Mouse (Mus musculus): Measurements from ENCODE around the gene Fam184b. TPM values are rescaled to one million over a fixed set of nuclear protein-coding genes. Genes with fewer than 3 reads are reported as not detected.

Fam184b gene
- 2.9 and 3.3 TPM in 2 replicates for polyA plus RNA-seq (2015; fragmentation: Nextera tagmentation; extraction: Ambion mirVana)

GRCm38 (mm10) chr5:45638806-45639714, at the start of gene Fam184b:
TSS of gene Fam184b (minus strand) at chr5:45639614.
- Histone ChIP-seq H3K4me2 (replicated peaks) (peak within 1 kb of the TSS; percentile 99), H3K36me3 (no peaks in the 10 kb centered on the region), H3K4me3 (replicated peaks) (peak within 1 kb of the TSS; percentile 61), H3K27ac (no peak within 1 kb of the TSS), H3K9ac (peak within 1 kb of the TSS; percentile 48), H3K27me3 (replicated peaks) (0 out of 2 replicates have a peak, but pooled peaks cover 6% of the 10 kb centered on the region), H3K9me3 (no peaks in the 10 kb centered on the region), H3K4me1 (replicated peaks) (peaks cover 3% of the 10 kb centered on the region; the same call in 1 of the 2 replicates)
- under 1% methylated on average over 48 of the region's 48 CpGs for WGBS
- ATAC-seq, result peak; percentile 90

- H3K4me1 ChIP-seq (replicated peaks), result no peaks in the 10 kb centered on the region
- H3K27ac ChIP-seq, result no peak overlapping the region
- no peak for ATAC-seq
- no peaks in the 10 kb centered on the region for H3K27me3 ChIP-seq (replicated peaks)
- 88% methylated on average over 4 of the region's 4 CpGs for WGBS
- no peak overlapping the region for H3K4me3 ChIP-seq (replicated peaks)
- no peaks in the 10 kb centered on the region for H3K9me3 ChIP-seq
- no peaks in the 10 kb centered on the region for H3K36me3 ChIP-seq
- H3K4me2 ChIP-seq (replicated peaks), result no peak overlapping the region
- H3K9ac ChIP-seq, result no peak overlapping the region
These were observed 49.7 kb upstream of the Fam184b start for GRCm38 (mm10) chr5:45689152-45689551.

- 93% methylated on average over 3 of the region's 3 CpGs for WGBS
- Histone ChIP-seq H3K4me2 (replicated peaks) (no peak overlapping the region), H3K9ac (no peak overlapping the region), H3K9me3 (no peaks in the 10 kb centered on the region), H3K4me1 (replicated peaks) (no peaks in the 10 kb centered on the region), H3K4me3 (replicated peaks) (no peak overlapping the region), H3K36me3 (peaks cover 3% of the 10 kb centered on the region; the same call in 1 of the 2 replicates), H3K27me3 (replicated peaks) (no peaks in the 10 kb centered on the region), H3K27ac (no peak overlapping the region)
- no peak for ATAC-seq
These were observed 46.8 kb upstream of the Fam184b start for GRCm38 (mm10) chr5:45686223-45686622.

DNA sequence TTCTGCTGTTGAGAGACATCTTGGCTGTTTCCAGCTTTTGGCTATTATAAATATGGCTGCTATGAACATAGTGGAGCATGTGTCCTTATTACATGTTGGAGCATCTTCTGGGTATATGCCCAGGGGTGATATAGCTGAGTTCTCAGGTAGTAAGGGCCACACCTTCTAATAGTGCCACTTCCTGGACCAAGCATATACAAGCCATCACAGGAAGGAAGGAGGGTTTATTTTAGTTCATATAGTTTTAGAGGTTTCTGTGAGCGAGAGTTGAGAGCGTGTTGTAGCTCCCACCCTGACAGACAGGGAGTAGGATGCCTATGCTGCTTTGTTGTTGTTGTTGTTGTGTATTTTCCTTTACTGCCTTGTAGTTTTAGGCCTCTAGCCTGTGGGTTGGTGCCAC, 45.8 kb upstream of the Fam184b start:
- no peak overlapping the region for H3K4me2 ChIP-seq (replicated peaks)
- H3K27me3 ChIP-seq (replicated peaks), result no peaks in the 10 kb centered on the region
- no peak overlapping the region for H3K4me3 ChIP-seq (replicated peaks)
- no peak for ATAC-seq
- H3K9ac ChIP-seq, result no peak overlapping the region
- WGBS, result 97% methylated on average over 2 of the region's 2 CpGs
- H3K36me3 ChIP-seq, result peaks cover 3% of the 10 kb centered on the region; the same call in 1 of the 2 replicates
- H3K4me1 ChIP-seq (replicated peaks), result no peaks in the 10 kb centered on the region
- no peak overlapping the region for H3K27ac ChIP-seq
- no peaks in the 10 kb centered on the region for H3K9me3 ChIP-seq

DNA sequence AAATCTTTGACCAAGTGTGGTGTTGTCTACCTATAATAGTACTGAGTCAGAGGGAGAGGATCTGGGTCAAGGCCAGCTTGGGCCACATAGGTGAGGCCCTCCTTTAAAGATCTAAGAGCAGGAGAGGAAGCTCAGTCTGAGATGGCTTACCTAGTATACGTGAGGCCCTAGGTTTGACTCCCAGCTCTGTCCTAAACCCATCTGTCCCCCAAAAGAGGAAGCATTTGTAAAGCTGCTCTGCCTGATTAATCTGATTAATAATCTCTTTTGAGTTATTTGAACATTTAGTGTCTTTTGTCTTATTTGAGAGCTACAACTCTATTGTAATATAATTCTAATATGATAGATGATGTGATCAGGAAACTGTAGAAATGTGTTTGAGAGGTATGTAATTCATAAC, 44.0 kb upstream of the Fam184b start:
- WGBS, result 97% methylated on average over 1 of the region's 1 CpGs
- no peak overlapping the region for H3K9ac ChIP-seq
- no peak overlapping the region for H3K4me3 ChIP-seq (replicated peaks)
- no peaks in the 10 kb centered on the region for H3K9me3 ChIP-seq
- H3K4me2 ChIP-seq (replicated peaks), result no peak overlapping the region
- H3K27ac ChIP-seq, result no peak overlapping the region
- no peaks in the 10 kb centered on the region for H3K27me3 ChIP-seq (replicated peaks)
- ATAC-seq, result no peak
- H3K36me3 ChIP-seq, result peaks cover 3% of the 10 kb centered on the region; the same call in 1 of the 2 replicates
- no peaks in the 10 kb centered on the region for H3K4me1 ChIP-seq (replicated peaks)

DNA sequence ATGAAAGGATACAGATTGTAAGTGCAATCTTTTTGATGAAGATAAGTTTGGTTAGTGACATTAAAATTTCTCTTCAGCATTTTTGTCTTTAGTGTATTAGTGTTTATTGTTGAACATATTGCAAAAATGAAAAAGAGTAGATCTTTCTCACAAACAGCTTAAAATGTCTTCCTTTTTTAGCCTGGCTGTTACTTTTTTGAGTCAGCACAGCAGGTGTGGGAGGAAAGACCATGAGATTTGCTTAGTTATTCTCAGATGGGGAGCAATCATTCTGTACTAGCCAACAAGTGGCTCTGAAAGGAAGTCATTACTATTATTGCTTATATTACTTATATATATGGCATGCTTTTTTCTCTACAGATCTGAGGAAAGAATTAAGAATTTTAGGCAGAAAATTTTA, 40.5 kb upstream of the Fam184b start:
- no peak for ATAC-seq
- no peaks in the 10 kb centered on the region for H3K27me3 ChIP-seq (replicated peaks)
- peaks cover 6% of the 10 kb centered on the region; the same call in 1 of the 2 replicates for H3K36me3 ChIP-seq

DNA sequence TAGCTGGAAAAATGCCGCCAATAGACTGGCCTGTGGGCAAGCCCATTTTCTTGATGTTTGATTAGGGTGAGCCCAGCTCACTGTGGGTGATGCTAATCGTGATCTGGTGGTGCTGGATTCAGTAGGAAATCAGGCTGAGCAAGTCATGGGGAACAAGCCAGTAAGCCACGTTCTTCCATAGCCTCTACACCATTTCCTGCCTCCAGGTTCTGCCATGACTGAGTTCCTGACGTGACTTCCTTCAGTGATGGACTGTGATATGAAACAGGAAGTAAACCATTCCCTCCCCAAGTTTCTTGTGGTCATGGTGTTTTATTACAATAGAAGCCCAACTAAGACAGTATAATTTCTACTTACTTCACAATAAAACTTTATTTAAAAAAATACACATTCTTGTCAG, 38.2 kb upstream of the Fam184b start:
- no peak overlapping the region for H3K9ac ChIP-seq
- 0 out of 2 replicates have a peak, but pooled peaks cover 3% of the 10 kb centered on the region for H3K36me3 ChIP-seq
- no peak overlapping the region for H3K27ac ChIP-seq

More for the DNA sequence above, 40.5 kb upstream of the Fam184b start:
- no peak overlapping the region for H3K4me3 ChIP-seq (replicated peaks)
- H3K9ac ChIP-seq, result no peak overlapping the region
- H3K4me1 ChIP-seq (replicated peaks), result no peaks in the 10 kb centered on the region
- no peak overlapping the region for H3K27ac ChIP-seq
- no peaks in the 10 kb centered on the region for H3K9me3 ChIP-seq
- no peak overlapping the region for H3K4me2 ChIP-seq (replicated peaks)

GRCm38 (mm10) chr5:45675032-45675431, 35.6 kb upstream of the Fam184b start:
- H3K27ac ChIP-seq, result no peak overlapping the region
- ATAC-seq, result no peak
- no peak overlapping the region for H3K9ac ChIP-seq
- no peaks in the 10 kb centered on the region for H3K4me1 ChIP-seq (replicated peaks)
- H3K27me3 ChIP-seq (replicated peaks), result no peaks in the 10 kb centered on the region
- no peak overlapping the region for H3K4me2 ChIP-seq (replicated peaks)
- no peak overlapping the region for H3K4me3 ChIP-seq (replicated peaks)
- 0 out of 2 replicates have a peak, but pooled peaks cover 3% of the 10 kb centered on the region for H3K36me3 ChIP-seq
- H3K9me3 ChIP-seq, result no peaks in the 10 kb centered on the region
- 96% methylated on average over 1 of the region's 1 CpGs for WGBS

More for the DNA sequence above, 38.2 kb upstream of the Fam184b start:
- H3K4me3 ChIP-seq (replicated peaks), result no peak overlapping the region
- WGBS, result 78% methylated on average over 4 of the region's 4 CpGs
- H3K4me2 ChIP-seq (replicated peaks), result no peak overlapping the region
- no peak for ATAC-seq
- H3K9me3 ChIP-seq, result no peaks in the 10 kb centered on the region
- H3K4me1 ChIP-seq (replicated peaks), result no peaks in the 10 kb centered on the region
- H3K27me3 ChIP-seq (replicated peaks), result no peaks in the 10 kb centered on the region

- no peaks in the 10 kb centered on the region for H3K36me3 ChIP-seq
- no peak for ATAC-seq
- H3K27me3 ChIP-seq (replicated peaks), result no peaks in the 10 kb centered on the region
- no peak overlapping the region for H3K9ac ChIP-seq
- H3K4me2 ChIP-seq (replicated peaks), result peak overlapping the region; percentile 75
- WGBS, result 44% methylated on average over 5 of the region's 5 CpGs
- no peak overlapping the region for H3K27ac ChIP-seq
- no peaks in the 10 kb centered on the region for H3K9me3 ChIP-seq
- H3K4me3 ChIP-seq (replicated peaks), result peak overlapping the region; percentile 73
- peaks cover 3% of the 10 kb centered on the region; the same call in 1 of the 2 replicates for H3K4me1 ChIP-seq (replicated peaks)
These were observed 31.6 kb upstream of the Fam184b start for GRCm38 (mm10) chr5:45670894-45671494.

- Histone ChIP-seq H3K4me1 (replicated peaks) (peaks cover 3% of the 10 kb centered on the region; the same call in 1 of the 2 replicates), H3K9ac (peak overlapping the region; percentile 70), H3K36me3 (no peaks in the 10 kb centered on the region), H3K4me3 (replicated peaks) (peak overlapping the region; percentile 73), H3K27ac (peak overlapping the region; percentile 85), H3K27me3 (replicated peaks) (no peaks in the 10 kb centered on the region), H3K4me2 (replicated peaks) (peak overlapping the region; percentile 75), H3K9me3 (no peaks in the 10 kb centered on the region)
- under 1% methylated on average over 13 of the region's 13 CpGs for WGBS
- no peak for ATAC-seq
These were observed 30.9 kb upstream of the Fam184b start for GRCm38 (mm10) chr5:45670280-45670670.

- WGBS, result under 1% methylated on average over 66 of the region's 66 CpGs
These were observed 30.3 kb upstream of the Fam184b start, which contains the start of gene Ncapg for GRCm38 (mm10) chr5:45669598-45670279. TSS of gene Ncapg (plus strand) at chr5:45669919.

DNA sequence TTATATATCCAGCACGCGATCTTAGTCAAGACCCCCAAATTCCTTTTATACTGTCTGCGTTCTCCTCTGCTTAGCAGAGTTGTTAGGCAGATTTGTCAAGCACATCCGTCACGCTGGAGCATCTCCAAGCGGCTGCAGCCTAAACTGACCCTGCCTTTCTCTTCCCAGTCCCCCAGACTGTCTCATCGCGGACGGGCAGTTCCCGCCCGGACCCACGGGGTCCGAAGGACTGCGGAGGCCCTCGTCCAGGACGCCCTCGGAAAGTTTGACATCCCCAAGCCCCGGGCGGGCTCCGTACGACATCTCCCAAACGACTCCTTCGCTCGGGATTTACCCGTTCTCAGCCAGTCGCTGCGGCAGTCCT, 29.8 kb upstream of the Fam184b start:
- under 1% methylated on average over 27 of the region's 27 CpGs for WGBS
- peak overlapping the region; percentile 90 for H3K4me2 ChIP-seq (replicated peaks)
- peak; percentile 71 for ATAC-seq
- H3K27me3 ChIP-seq (replicated peaks), result no peaks in the 10 kb centered on the region
- H3K9me3 ChIP-seq, result no peaks in the 10 kb centered on the region
- H3K27ac ChIP-seq, result peak overlapping the region; percentile 84
- H3K4me3 ChIP-seq (replicated peaks), result peak overlapping the region; percentile 73
- peaks cover 3% of the 10 kb centered on the region; the same call in 1 of the 2 replicates for H3K4me1 ChIP-seq (replicated peaks)
- H3K36me3 ChIP-seq, result no peaks in the 10 kb centered on the region
- H3K9ac ChIP-seq, result peak overlapping the region; percentile 81

More at GRCm38 (mm10) chr5:45669598-45670279, 30.3 kb upstream of the Fam184b start, which contains the start of gene Ncapg:
- Histone ChIP-seq H3K4me3 (replicated peaks) (peak within 1 kb of the TSS; percentile 73), H3K9ac (peak within 1 kb of the TSS; percentile 81), H3K27me3 (replicated peaks) (no peaks in the 10 kb centered on the region), H3K4me1 (replicated peaks) (peaks cover 3% of the 10 kb centered on the region; the same call in 1 of the 2 replicates), H3K36me3 (no peaks in the 10 kb centered on the region), H3K27ac (peak within 1 kb of the TSS; percentile 85), H3K4me2 (replicated peaks) (peak within 1 kb of the TSS; percentile 90), H3K9me3 (no peaks in the 10 kb centered on the region)
- peak; percentile 100 for ATAC-seq

Measured in intestine, embryonic 15.5 days (tissue).